Mouse (Mus musculus) heart, adult 11 months (tissue): ENCODE results near the gene Lonrf3.

Experiments
- DNase-seq: peaks from one replicate; pipeline ENCODE4 v3.0.0; 2022

Gene Lonrf3

GRCm38 (mm10) chrX:36328271-36329039 is at the start of gene Lonrf3:
TSS of gene Lonrf3 (plus strand) at chrX:36328353.
- DNase-seq = peak; percentile 98

DNA sequence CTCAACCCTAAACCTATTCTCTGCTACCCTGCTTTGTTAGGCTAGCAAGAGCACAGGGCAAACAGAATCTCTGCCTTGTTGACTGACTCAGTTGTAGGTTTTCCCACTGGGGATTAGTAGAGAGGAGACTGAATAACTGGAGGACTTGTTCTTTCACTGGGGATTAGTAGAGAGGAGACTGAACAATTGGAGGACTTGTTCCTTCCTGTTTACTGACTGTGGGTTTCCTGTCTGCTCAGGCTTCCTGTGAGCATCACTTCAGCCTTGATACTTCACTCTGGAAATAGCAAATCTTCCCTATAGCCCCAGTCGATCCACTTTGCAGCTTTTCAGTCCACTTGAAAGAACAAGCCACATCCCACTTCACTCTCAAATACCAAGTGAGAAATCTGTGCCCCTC is 49.4 kb upstream of the Lonrf3 start:
- DNase-seq = no peak

- no peak for DNase-seq
Measured at GRCm38 (mm10) chrX:36311420-36311819, 16.7 kb upstream of the Lonrf3 start.

GRCm38 (mm10) chrX:36327491-36328255 is 480 bp upstream of the Lonrf3 start:
- DNase-seq = peak; percentile 81

GRCm38 (mm10) chrX:36329040-36329649 is 992 bp downstream of the Lonrf3 start:
- peak; percentile 91 for DNase-seq

DNA sequence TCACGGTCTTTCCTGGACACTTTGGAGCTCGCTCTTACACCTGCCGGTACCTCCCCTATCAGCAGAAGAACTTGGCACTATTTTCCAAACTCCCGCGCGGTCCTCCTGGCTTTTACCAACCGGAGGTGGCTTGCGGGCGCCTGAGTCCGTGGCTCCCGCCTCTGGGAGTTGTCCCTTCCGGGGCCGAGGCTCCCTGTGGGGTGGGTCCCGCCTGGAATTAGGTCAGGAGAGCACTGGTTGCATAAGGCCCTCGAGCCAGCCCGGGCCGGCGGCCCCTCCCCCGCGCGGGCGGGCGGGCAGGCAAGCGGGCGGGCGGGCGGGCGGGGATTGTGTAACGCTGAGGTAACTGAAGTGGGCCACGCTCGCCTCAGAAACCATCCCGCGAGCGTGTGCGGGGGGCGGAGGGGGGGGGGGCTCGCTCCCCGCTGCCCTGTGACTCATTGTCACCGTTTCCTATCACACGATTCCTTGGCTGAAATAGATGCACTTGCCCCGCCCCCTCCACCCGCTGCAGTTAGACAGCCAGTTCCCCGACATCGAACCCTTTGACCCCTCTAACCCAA is 1.8 kb downstream of the Lonrf3 start:
- DNase-seq = peak; percentile 97

DNA sequence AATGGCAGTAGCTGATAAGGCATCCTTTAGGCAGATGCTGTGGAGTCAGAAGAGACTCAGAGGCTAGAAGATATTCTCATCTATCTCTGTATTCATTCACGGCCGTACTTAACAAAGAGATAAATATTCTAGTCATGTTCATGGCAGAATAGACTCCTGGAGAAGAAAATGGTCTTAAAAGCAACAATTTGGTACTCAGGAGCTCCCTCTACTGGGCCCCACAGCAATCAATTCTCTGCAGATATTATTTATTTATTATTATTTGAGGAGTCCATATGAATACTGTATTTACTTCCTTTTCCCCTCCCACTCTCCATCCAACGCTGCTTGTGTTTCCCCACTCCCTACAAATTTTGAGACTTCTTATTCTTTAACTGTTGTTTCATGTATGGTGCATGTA is 24.3 kb downstream of the Lonrf3 start:
- DNase-seq = no peak

GRCm38 (mm10) chrX:36385340-36385739 is 57.2 kb downstream of the Lonrf3 start:
- DNase-seq = no peak

DNA sequence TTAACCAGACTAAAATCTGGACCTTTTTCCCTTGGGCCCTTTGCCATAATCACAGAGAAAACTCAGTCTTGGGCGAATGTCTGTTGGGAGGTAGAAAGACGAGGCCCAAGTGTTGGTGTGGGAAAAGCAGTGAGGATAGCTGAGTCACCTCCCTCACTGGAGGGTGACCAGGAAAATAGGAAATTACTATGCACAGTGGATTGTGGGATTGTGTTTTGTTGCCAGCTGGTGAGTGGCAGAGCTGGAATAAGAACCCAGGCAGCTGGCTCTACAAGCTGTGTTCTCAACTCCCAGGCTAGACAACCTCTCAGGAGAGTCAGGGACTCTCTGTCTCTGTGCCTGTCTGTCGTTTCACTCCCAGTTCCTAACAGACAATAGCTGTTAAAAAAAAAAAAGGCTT is 61.8 kb downstream of the Lonrf3 start:
- peak; percentile 86 for DNase-seq

- no peak for DNase-seq
Measured at GRCm38 (mm10) chrX:36390503-36390902, 62.4 kb downstream of the Lonrf3 start.

- DNase-seq = no peak
Measured at GRCm38 (mm10) chrX:36392672-36393071, 64.5 kb downstream of the Lonrf3 start.

DNA sequence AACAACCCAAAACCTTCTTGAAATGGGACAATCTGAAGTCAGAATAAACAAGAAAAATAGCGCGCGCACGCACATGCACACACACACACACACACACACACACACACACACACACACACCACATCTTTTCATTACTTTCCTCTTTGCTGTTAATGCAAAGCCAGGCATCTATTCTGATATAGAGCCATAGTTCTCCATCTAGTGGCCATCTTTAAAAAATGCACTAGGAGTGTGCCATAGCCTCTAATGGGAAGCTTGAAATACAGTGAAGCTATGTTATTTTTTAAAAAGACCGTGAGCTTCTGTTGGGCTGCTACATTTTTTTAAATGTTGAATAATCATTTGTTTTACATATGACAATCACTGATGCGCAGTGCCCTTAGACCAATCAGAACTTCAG is 65.1 kb downstream of the Lonrf3 start:
- DNase-seq = no peak

- no peak for DNase-seq
Measured at GRCm38 (mm10) chrX:36400980-36401379, 72.8 kb downstream of the Lonrf3 start, which contains the start of gene Gm6268. TSS of gene Gm6268 (plus strand) at chrX:36401280.

- DNase-seq = no peak
Measured at GRCm38 (mm10) chrX:36402316-36402715, 74.2 kb downstream of the Lonrf3 start.
